Mouse (Mus musculus) myocyte (in vitro differentiated cells): ENCODE measurements around the gene Mroh2a.

Experiments used
- CEBPB ChIP-seq: IDR thresholded peaks from 2 replicates; pipeline ENCODE4 v1.6.1; 2011; ENCODE audit warnings: mild to moderate bottlenecking, moderate library complexity; ENCODE audit not compliant: poor library complexity, insufficient read depth, severe bottlenecking
- MAX ChIP-seq: IDR thresholded peaks from one replicate; pipeline ENCODE4 v1.6.1; 2011; ENCODE audit warnings: low read depth, mild to moderate bottlenecking, control low read depth
- MYOD1 ChIP-seq, 3 experiments: IDR thresholded peaks; one replicate each; pipeline ENCODE4 v1.6.1; 2011; ENCODE audit warnings: control low read depth in 2 of 3, low read depth in 2 of 3, mild to moderate bottlenecking in 2 of 3, moderate library complexity in 1 of 3; ENCODE audit not compliant: insufficient read length in 2 of 3, control insufficient read depth in 1 of 3
- MYOG ChIP-seq, 3 experiments: IDR thresholded peaks; one replicate each; pipeline ENCODE4 v1.6.1; 2011; ENCODE audit warnings: control low read depth in 2 of 3, low read depth in 2 of 3, mild to moderate bottlenecking in 2 of 3; ENCODE audit not compliant: insufficient read length in 2 of 3, control insufficient read depth in 1 of 3, insufficient read depth in 1 of 3
- POLR2A ChIP-seq: IDR thresholded peaks from one replicate; pipeline ENCODE4 v1.6.1; 2011; ENCODE audit warnings: low read depth, mild to moderate bottlenecking, control low read depth, moderate library complexity; ENCODE audit not compliant: insufficient read length
- TCF12 ChIP-seq: IDR thresholded peaks from one replicate; pipeline ENCODE4 v1.6.1; 2011; ENCODE audit warnings: mild to moderate bottlenecking, control low read depth; ENCODE audit not compliant: poor library complexity, insufficient read depth, severe bottlenecking
- USF1 ChIP-seq: IDR thresholded peaks from one replicate; pipeline ENCODE4 v1.6.1; 2011; ENCODE audit warnings: low read depth, mild to moderate bottlenecking, control low read depth, moderate library complexity

DNA sequence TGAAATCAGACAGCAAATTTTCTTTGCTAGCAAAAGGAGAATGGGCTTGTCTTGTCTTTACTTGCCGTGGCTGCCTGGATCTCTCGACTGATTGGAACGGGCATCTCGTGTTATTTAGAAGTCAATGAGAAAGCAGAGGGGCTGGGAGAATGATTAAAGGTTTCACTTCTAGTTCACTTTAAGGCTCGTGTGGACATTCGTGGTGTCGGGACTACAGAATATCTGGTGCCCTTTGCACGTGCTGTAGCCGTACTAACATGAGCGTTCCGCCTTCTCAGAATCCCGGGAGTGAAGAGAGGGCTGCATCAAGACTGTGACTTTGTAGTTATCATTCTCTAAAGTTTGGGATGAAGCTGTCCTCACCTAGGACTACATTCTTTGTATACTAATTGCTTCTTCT lies 80.4 kb downstream of the Mroh2a start:
- no peak for TF ChIP-seq MYOD1 (IDR thresholded peaks at IDR 0.05; ENCODE audit: control insufficient read depth in 1 of 3, insufficient read length in 2 of 3, low read depth in 2 of 3)
- no peak for TF ChIP-seq POLR2A
- no peak for TF ChIP-seq MYOG (IDR thresholded peaks at IDR 0.05; ENCODE audit: control insufficient read depth in 1 of 3, insufficient read depth in 1 of 3, insufficient read length in 2 of 3, low read depth in 2 of 3)
- no peak for TF ChIP-seq CEBPB
- TF ChIP-seq MAX, result no peak
- no peak for TF ChIP-seq TCF12
- no peak for TF ChIP-seq USF1
